Mouse (Mus musculus) spleen, adult 2 months (tissue): ENCODE measurements around the gene Slc10a4.

Source experiments
- CTCF ChIP-seq: fragments of 200-500 bp; IDR thresholded peaks from 2 replicates; pipeline ENCODE4 v1.5.1; 2011; ENCODE audit warnings: mild to moderate bottlenecking, inconsistent platforms; ENCODE audit not compliant: insufficient read depth, insufficient read length, insufficient replicate concordance; ENCODE audit errors: extremely low read depth
- POLR2A ChIP-seq: fragments of 200-500 bp; IDR thresholded peaks from 2 replicates; pipeline ENCODE4 v1.6.1; 2011; ENCODE audit warnings: low read depth, low read length, inconsistent platforms

DNA sequence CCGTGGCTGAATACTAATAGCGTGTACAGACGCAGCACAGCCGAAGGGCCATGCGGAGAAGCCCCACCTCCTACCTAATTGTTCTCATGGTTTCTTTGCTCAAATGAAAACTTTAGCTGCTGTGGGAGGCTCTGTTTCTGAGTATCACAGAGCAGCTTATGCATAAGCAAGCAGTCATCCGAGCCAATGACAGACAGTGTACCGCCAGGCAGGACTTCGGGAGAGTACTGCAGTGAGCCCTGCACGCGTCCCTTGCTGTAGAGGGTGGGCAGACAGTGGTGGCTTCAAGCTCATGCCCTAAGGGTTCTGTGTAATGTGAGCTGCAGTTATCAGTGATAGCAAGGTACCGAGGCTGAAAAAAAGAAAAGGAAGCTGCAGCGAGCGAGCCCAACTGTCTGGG is 22.0 kb downstream of the Slc10a4 start:
- TF ChIP-seq POLR2A: no peak
- no peak for TF ChIP-seq CTCF
